Mouse (Mus musculus) intestine, postnatal 0 days (tissue): ENCODE data around the gene Gas2l3. TPM values are rescaled to one million over a fixed set of nuclear protein-coding genes. Genes with fewer than 3 reads are reported as not detected.

Experiments used
- ATAC-seq: fragments of 200-750 bp; cut with Nextera tagmentation; 2 replicates; pipeline ENCODE4 v1.8.0; 2017; ENCODE audit warnings: mild to moderate bottlenecking, moderate TSS enrichment, moderate library complexity
- H3K27ac ChIP-seq: fragments of 300-500 bp; sonication (generic); 2 replicates; pipeline ENCODE4 v1.5.1; 2014; ENCODE audit warnings: mild to moderate bottlenecking, low read depth, low read length, moderate library complexity
- H3K27me3 ChIP-seq: fragments of 300-500 bp; sonication (generic); replicated peaks from 2 replicates; pipeline ENCODE4 v1.6.1; 2014; ENCODE audit warnings: low read length, mixed read lengths; ENCODE audit not compliant: control insufficient read depth, insufficient read depth
- H3K36me3 ChIP-seq: fragments of 300-500 bp; sonication (generic); 2 replicates; pipeline ENCODE4 v1.6.1; 2014; ENCODE audit warnings: mild to moderate bottlenecking, moderate library complexity; ENCODE audit not compliant: control insufficient read depth, insufficient read depth
- H3K4me1 ChIP-seq: fragments of 300-500 bp; sonication (generic); replicated peaks from 2 replicates; pipeline ENCODE4 v1.6.1; 2014; ENCODE audit warnings: antibody characterized with exemption, low read length, mixed read lengths; ENCODE audit not compliant: control insufficient read depth, insufficient read depth
- H3K4me2 ChIP-seq: fragments of 300-500 bp; sonication (generic); replicated peaks from 2 replicates; pipeline ENCODE4 v1.6.1; 2014; ENCODE audit warnings: low read depth, mild to moderate bottlenecking, moderate library complexity
- H3K4me3 ChIP-seq: fragments of 300-500 bp; sonication (generic); 2 replicates; pipeline ENCODE4 v1.5.1; 2014; ENCODE audit warnings: low read depth, low read length
- H3K9ac ChIP-seq: fragments of 300-500 bp; sonication (generic); 2 replicates; pipeline ENCODE4 v1.6.1; 2014; ENCODE audit warnings: mild to moderate bottlenecking, low read depth, low read length
- H3K9me3 ChIP-seq: fragments of 300-500 bp; sonication (generic); 2 replicates; pipeline ENCODE4 v1.6.1; 2016; ENCODE audit warnings: mixed run types; ENCODE audit not compliant: control insufficient read depth
- CTCF ChIP-seq: sonication (generic); IDR thresholded peaks from 2 replicates; pipeline ENCODE4 v1.5.1; 2016; ENCODE audit warnings: low read depth, mild to moderate bottlenecking, control low read depth, antibody characterized with exemption, moderate library complexity
- WGBS: fragments of 180-500 bp; shearing (Covaris S2); extraction: QIAGEN DNeasy Blood & Tissue Kit; methylation state at CpG from one replicate; pipeline ENCODE4 v1.1.7; 2014; 5-methylcytosine and 5-hydroxymethylcytosine counted together
- polyA plus RNA-seq: library from polyadenylated mRNA; unstranded; fragments of >200 nt; fragmentation: Nextera tagmentation; extraction: Ambion mirVana; gene quantifications from 2 replicates; pipeline ENCODE4 v1.2.1, GENCODE M21; 2015

Gas2l3 gene
- 5.5 and 5.6 TPM in 2 replicates for polyA plus RNA-seq

DNA sequence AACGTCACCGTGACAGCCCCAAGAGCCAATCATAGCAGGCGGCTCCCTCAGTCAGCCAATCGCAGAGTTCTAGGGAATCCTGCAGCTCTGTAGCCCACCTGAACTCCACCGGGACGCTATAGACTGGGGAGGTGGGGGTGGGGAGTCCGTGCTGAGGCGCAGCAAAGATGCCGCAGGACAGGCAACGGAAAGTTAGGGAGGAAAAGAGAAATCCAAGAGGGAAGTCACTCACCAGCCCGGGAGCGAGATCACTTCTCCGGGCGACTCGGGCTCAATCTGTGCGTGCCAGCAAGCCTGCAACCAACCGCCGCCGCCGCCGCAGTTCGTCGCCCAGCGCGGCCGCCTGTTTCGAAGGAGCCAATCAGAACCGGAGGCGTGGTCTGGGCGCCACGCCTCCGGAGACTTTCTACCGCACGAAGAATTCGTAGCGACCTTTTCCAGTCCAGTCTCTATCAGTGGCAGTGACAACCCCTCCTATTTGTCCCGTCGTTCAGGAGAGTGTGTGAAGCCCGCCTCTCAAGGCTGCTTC lies at the start of gene Gas2l3:
Gene Gas2l3, minus strand, starts transcription at position 345 of the 529 bp plus-strand sequence.
- H3K4me2 ChIP-seq, result peak within 1 kb of the TSS; percentile 99
- H3K36me3 ChIP-seq, result no peaks in the 10 kb centered on the region
- H3K27ac ChIP-seq, result peak within 1 kb of the TSS; percentile 80
- no peak for TF ChIP-seq CTCF
- H3K4me3 ChIP-seq, result peak within 1 kb of the TSS; percentile 80
- H3K9me3 ChIP-seq, result no peaks in the 10 kb centered on the region
- peak within 1 kb of the TSS; percentile 57 for H3K9ac ChIP-seq
- no peaks in the 10 kb centered on the region for H3K4me1 ChIP-seq
- peak; percentile 92 for ATAC-seq
- no peaks in the 10 kb centered on the region for H3K27me3 ChIP-seq
- under 1% methylated on average over 39 of the region's 39 CpGs for WGBS

DNA sequence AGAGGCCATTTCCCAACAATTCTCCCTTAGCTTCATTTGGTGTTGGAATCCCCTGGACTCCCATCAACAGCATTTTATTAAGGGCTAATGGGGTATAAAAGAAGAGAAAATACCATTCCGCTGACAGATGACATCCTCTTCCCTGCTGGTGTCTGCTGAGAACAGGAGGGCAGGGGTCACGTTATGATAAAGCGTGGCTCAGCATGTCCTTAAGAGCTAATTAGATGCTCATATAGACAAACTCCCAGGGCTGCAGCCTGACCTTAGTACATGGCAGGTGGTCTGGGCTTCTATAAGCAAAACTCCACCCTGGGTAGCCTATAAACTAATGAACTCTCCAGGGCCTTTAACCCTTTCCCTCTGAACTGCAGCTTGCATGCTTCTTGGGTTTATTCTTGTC lies 47.6 kb upstream of the Gas2l3 start:
- H3K27ac ChIP-seq, result no peak overlapping the region
- no peak for ATAC-seq
- no peak overlapping the region for H3K4me2 ChIP-seq
- TF ChIP-seq CTCF, result no peak
- no peak overlapping the region for H3K9ac ChIP-seq
- H3K27me3 ChIP-seq, result no peaks in the 10 kb centered on the region
- no peaks in the 10 kb centered on the region for H3K4me1 ChIP-seq
- H3K9me3 ChIP-seq, result no peaks in the 10 kb centered on the region
- no peak overlapping the region for H3K4me3 ChIP-seq
- WGBS, result 27% methylated on average over 3 of the region's 3 CpGs
- H3K36me3 ChIP-seq, result peaks cover 4% of the 10 kb centered on the region

DNA sequence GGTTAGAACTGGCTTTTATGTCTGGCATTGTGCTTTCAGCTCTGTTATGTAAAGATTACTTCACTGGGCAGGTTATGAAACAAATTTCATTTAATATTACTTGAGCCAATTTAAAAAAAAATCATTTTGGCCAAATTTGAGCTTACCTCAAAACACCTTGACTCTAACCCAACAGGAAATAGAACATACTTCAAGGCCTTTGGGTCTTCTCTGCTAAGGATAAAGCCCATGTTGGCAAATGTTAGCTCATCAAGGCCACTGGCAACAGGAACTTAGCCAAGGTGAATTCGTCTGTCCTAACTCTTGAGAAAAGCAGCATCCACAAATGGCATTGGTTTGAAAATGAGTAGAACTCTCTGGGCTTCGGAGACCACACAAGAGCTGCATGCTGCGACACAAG lies 46.5 kb upstream of the Gas2l3 start:
- H3K9me3 ChIP-seq, result no peaks in the 10 kb centered on the region
- no peak overlapping the region for H3K4me3 ChIP-seq
- no peak for TF ChIP-seq CTCF
- H3K27ac ChIP-seq, result no peak overlapping the region
- no peaks in the 10 kb centered on the region for H3K27me3 ChIP-seq
- no peak for ATAC-seq
- no peaks in the 10 kb centered on the region; the same call in none of the 2 replicates for H3K36me3 ChIP-seq
- no peak overlapping the region for H3K4me2 ChIP-seq
- WGBS, result 86% methylated on average over 3 of the region's 3 CpGs
- H3K4me1 ChIP-seq, result peaks cover 2% of the 10 kb centered on the region
- no peak overlapping the region for H3K9ac ChIP-seq

- Histone ChIP-seq H3K4me3 (no peak overlapping the region), H3K9me3 (no peaks in the 10 kb centered on the region), H3K27ac (no peak overlapping the region), H3K4me2 (no peak overlapping the region), H3K4me1 (peaks cover 4% of the 10 kb centered on the region), H3K9ac (no peak overlapping the region), H3K27me3 (no peaks in the 10 kb centered on the region), H3K36me3 (no peaks in the 10 kb centered on the region; the same call in none of the 2 replicates)
- 29% methylated on average over 4 of the region's 4 CpGs for WGBS
- ATAC-seq, result no peak
- TF ChIP-seq CTCF, result peak; percentile 46
These were observed 45.7 kb upstream of the Gas2l3 start for GRCm38 (mm10) chr10:89489459-89489858.

DNA sequence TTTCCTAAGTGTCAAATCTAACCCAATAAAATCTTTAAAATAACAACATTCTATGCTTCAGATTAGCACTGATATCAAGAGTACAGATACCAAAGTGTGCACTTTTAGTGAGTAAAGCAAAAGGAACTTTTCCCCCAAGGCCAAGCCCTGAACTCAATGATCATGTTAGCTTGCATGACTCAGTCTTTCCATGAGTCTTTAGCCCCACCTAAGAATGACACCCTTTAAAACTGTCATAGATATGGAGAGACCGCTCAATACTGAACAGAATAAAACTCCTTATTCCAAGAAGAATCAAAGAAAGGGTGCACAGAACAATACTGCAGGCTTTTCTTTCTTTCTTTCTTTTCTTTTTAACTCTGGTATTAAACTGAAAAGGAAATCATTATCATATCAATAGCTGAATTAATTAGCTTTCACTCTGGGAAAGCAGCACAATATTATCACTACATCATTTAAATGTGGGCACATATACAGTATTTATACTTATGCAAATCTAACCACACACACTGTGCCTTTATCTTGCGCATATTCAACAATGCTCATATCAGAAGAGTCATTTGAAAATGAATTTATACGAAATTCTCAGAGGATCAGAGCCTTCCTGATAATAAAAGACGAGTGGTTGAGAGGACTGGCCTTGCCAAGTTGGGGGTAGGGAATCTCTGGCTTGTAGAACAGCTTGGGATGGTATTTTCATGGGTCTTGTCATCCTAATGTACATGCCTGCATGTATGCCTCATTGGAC lies 43.4 kb upstream of the Gas2l3 start:
- Histone ChIP-seq H3K4me2 (no peak overlapping the region), H3K27ac (no peak overlapping the region), H3K27me3 (no peaks in the 10 kb centered on the region), H3K9me3 (no peaks in the 10 kb centered on the region), H3K4me3 (no peak overlapping the region), H3K9ac (no peak overlapping the region), H3K4me1 (peaks cover 4% of the 10 kb centered on the region), H3K36me3 (no peaks in the 10 kb centered on the region; the same call in 1 of the 2 replicates)
- no peak for TF ChIP-seq CTCF
- ATAC-seq, result no peak
- 47% methylated on average over 4 of the region's 4 CpGs for WGBS

DNA sequence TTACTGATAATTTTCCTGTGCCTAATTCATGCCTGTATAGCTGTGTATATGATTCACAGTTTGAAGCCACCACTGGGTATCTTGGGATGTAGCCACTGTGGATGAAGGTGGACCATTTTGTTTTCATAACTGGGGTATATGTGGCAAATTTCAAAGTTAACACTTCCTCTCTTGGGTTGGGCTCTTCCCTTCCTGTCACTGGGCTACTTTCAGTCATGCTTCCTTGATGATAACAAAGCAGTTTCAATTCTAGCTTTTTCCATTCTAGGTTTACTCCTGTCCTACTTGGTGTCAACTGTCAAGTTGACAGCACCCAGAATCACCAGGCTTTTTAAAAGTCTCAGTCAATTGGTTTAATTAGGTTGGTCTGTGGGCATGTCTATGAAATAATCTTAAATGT lies 41.1 kb upstream of the Gas2l3 start:
- no peak overlapping the region for H3K9ac ChIP-seq
- 0 out of 2 replicates have a peak, but pooled peaks cover 3% of the 10 kb centered on the region for H3K36me3 ChIP-seq
- H3K4me2 ChIP-seq, result no peak overlapping the region
- H3K27ac ChIP-seq, result no peak overlapping the region
- no peak overlapping the region for H3K4me3 ChIP-seq
- H3K9me3 ChIP-seq, result no peaks in the 10 kb centered on the region
- H3K27me3 ChIP-seq, result no peaks in the 10 kb centered on the region
- ATAC-seq, result no peak
- no peak for TF ChIP-seq CTCF
- peaks cover 4% of the 10 kb centered on the region for H3K4me1 ChIP-seq
